In the genomic region with DNA sequence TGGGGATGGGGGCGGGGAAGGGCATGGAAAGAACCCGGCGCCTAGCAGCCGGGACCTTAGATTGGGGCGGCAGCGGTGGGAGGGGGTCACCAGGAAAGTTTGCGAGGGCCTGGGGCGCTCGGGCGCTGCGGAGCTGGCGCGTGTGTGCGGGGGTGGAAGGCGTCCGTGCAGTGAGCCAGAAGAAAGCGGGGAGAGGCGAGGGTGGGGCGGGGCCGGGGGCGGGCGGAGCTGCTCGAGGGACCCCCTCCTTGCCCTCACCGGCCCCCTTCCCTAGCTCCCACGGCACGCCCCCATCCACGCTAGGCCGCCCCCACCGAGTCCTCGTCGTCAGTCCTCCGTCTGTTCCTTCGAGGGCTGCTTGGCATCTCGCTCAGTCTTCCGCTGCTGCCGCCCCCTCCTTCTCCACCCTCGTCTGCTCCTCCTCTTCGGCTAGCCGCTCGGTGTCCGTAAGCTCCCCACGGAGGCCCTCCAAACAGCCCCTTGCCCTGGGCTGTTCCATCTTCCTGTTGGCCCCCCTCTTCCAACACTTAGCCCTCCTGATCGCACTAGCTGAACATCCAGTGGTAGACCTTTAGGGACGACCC, we compare ENCODE assay signal across 8 mouse cellular contexts. TPM values are rescaled to one million over a fixed set of nuclear protein-coding genes. Genes with fewer than 3 reads are reported as not detected.
DNase-seq lines count a peak whose midpoint lies in the region; ATAC-seq and TF ChIP-seq lines count a peak whose summit lies in the region.

No protein-coding gene starts in this region.

- H3K9me3 ChIP-seq in forebrain, embryonic 11.5 days (ENCODE audit: control insufficient read depth, low read length) = no peaks in the 10 kb centered on the region
- H3K9me3 ChIP-seq in heart, embryonic 16.5 days (replicated peaks; ENCODE audit: control insufficient read depth, low read length) = no peaks in the 10 kb centered on the region
- H3K9me3 ChIP-seq in liver, embryonic 15.5 days (replicated peaks) = no peaks in the 10 kb centered on the region
- no peaks in the 10 kb centered on the region for H3K9me3 ChIP-seq in neural tube, embryonic 11.5 days (ENCODE audit: control insufficient read depth, low read length)

- peak; percentile 74 for ATAC-seq in forebrain, embryonic 11.5 days (replicated peaks; ENCODE audit: low FRiP score)
- ATAC-seq in heart, embryonic 16.5 days (replicated peaks; ENCODE audit: extremely low read depth, insufficient read depth, low FRiP score) = peak; percentile 52
- peak; percentile 7 for ATAC-seq in liver, embryonic 15.5 days (ENCODE audit: insufficient read depth)
- ATAC-seq in neural tube, embryonic 11.5 days (ENCODE audit: insufficient read depth, low FRiP score, low TSS enrichment) = peak; percentile 76

- peak; percentile 75 for DNase-seq in CD4-positive, CD25-positive, alpha-beta regulatory T cell, adult 2 months (ENCODE audit: low read depth, low spot score)
- peak; percentile 86 for DNase-seq in brain, embryonic 14.5 days (ENCODE audit: low read depth)
- peak; percentile 86 for DNase-seq in forebrain, embryonic 11.5 days (ENCODE audit: low spot score)
- peak; percentile 63 to 81 for DNase-seq in kidney, postnatal 25 days
- peak; percentile 74 for DNase-seq in neural tube, embryonic 11.5 days (ENCODE audit: low spot score)

- no peak for TF ChIP-seq CTCF in brain, embryonic 14.5 days (IDR thresholded peaks at IDR 0.05; ENCODE audit: borderline replicate concordance, extremely low read depth, insufficient read depth, insufficient read length)
- no peak for TF ChIP-seq CTCF in testis, adult 2 months (IDR thresholded peaks at IDR 0.05; ENCODE audit: control insufficient read depth, insufficient read depth, insufficient replicate concordance, low read depth, low read length)

- H3K4me1 ChIP-seq in forebrain, embryonic 11.5 days (replicated peaks; ENCODE audit: control insufficient read depth, insufficient read depth, low read length) = peaks cover 28% of the 10 kb centered on the region
- H3K4me1 ChIP-seq in heart, embryonic 16.5 days (ENCODE audit: control insufficient read depth, insufficient read depth, low read length) = peaks cover 10% of the 10 kb centered on the region
- H3K4me1 ChIP-seq in liver, embryonic 15.5 days (replicated peaks) = peaks cover 47% of the 10 kb centered on the region
- peaks cover 25% of the 10 kb centered on the region for H3K4me1 ChIP-seq in neural tube, embryonic 11.5 days (ENCODE audit: control insufficient read depth, insufficient read depth, low read length)
- peaks cover 10% of the 10 kb centered on the region for H3K4me1 ChIP-seq in testis, adult 2 months (ENCODE audit: control insufficient read depth, insufficient read depth, low read length)

- H3K4me2 ChIP-seq in forebrain, embryonic 11.5 days (ENCODE audit: low read depth, low read length, severe bottlenecking) = peak overlapping the region; percentile 60
- H3K4me2 ChIP-seq in heart, embryonic 16.5 days (ENCODE audit: low read depth, low read length) = peak overlapping the region; percentile 80
- peak overlapping the region; percentile 96 for H3K4me2 ChIP-seq in liver, embryonic 15.5 days
- peak overlapping the region; percentile 69 for H3K4me2 ChIP-seq in neural tube, embryonic 11.5 days (ENCODE audit: low read depth)

- H3K9ac ChIP-seq in forebrain, embryonic 11.5 days (ENCODE audit: low read length) = peak overlapping the region; percentile 66
- H3K9ac ChIP-seq in heart, embryonic 16.5 days (ENCODE audit: low read length) = peak overlapping the region; percentile 81
- H3K9ac ChIP-seq in liver, embryonic 15.5 days = peak overlapping the region; percentile 60
- H3K9ac ChIP-seq in neural tube, embryonic 11.5 days (ENCODE audit: low read length) = peak overlapping the region; percentile 69

- peaks cover 6% of the 10 kb centered on the region for H3K36me3 ChIP-seq in forebrain, embryonic 11.5 days (ENCODE audit: control insufficient read depth, insufficient read depth, low read length)
- peaks cover 33% of the 10 kb centered on the region for H3K36me3 ChIP-seq in heart, embryonic 16.5 days (ENCODE audit: control insufficient read depth, insufficient read depth)
- H3K36me3 ChIP-seq in liver, embryonic 15.5 days (replicated peaks) = peaks cover 45% of the 10 kb centered on the region
- peaks cover 12% of the 10 kb centered on the region for H3K36me3 ChIP-seq in neural tube, embryonic 11.5 days (ENCODE audit: control insufficient read depth, insufficient read depth, low read length)
- H3K36me3 ChIP-seq in testis, adult 2 months (ENCODE audit: control insufficient read depth, insufficient read depth, low read length) = no peaks in the 10 kb centered on the region; the same call in 1 of the 2 replicates

- H3K27me3 ChIP-seq in forebrain, embryonic 11.5 days (ENCODE audit: control insufficient read depth, insufficient read depth, low read length) = no peaks in the 10 kb centered on the region
- no peaks in the 10 kb centered on the region for H3K27me3 ChIP-seq in heart, embryonic 16.5 days (ENCODE audit: control insufficient read depth, insufficient read depth, low read length)
- peaks cover 41% of the 10 kb centered on the region for H3K27me3 ChIP-seq in liver, embryonic 15.5 days
- no peaks in the 10 kb centered on the region for H3K27me3 ChIP-seq in neural tube, embryonic 11.5 days (ENCODE audit: control insufficient read depth, insufficient read depth, low read length)
- no peaks in the 10 kb centered on the region for H3K27me3 ChIP-seq in testis, adult 2 months (ENCODE audit: control insufficient read depth, insufficient read depth, low read length)

- H3K27ac ChIP-seq in forebrain, embryonic 11.5 days (ENCODE audit: low read depth, low read length) = peak overlapping the region; percentile 75
- peak overlapping the region; percentile 92 for H3K27ac ChIP-seq in heart, embryonic 16.5 days (ENCODE audit: low read length)
- peak overlapping the region; percentile 67 for H3K27ac ChIP-seq in liver, embryonic 15.5 days (replicated peaks)
- peak overlapping the region; percentile 85 for H3K27ac ChIP-seq in neural tube, embryonic 11.5 days (ENCODE audit: low read depth, low read length)
- H3K27ac ChIP-seq in testis, adult 2 months (ENCODE audit: control insufficient read depth, insufficient read depth, low read depth, low read length) = peak overlapping the region; percentile 76

- TF ChIP-seq POLR2A in brain, embryonic 14.5 days (IDR thresholded peaks at IDR 0.05; ENCODE audit: borderline replicate concordance, extremely low read depth, insufficient read depth, insufficient read length, poor library complexity, severe bottlenecking) = no peak
- 0 out of 2 replicates have a peak, but pooled peaks have one; percentile 18 for TF ChIP-seq POLR2A in testis, adult 2 months (IDR thresholded peaks at IDR 0.05; ENCODE audit: control insufficient read depth, low read depth, low read length)

- WGBS in forebrain, embryonic 11.5 days = under 1% methylated on average over 24 of the region's 44 CpGs
- 0% methylated on average over 23 of the region's 44 CpGs for WGBS in heart, embryonic 16.5 days
- WGBS in liver, embryonic 15.5 days (ENCODE audit: insufficient replicate concordance) = 2% methylated on average over 29 of the region's 44 CpGs
- WGBS in neural tube, embryonic 11.5 days = 0% methylated on average over 31 of the region's 44 CpGs

- H3K4me3 ChIP-seq in forebrain, embryonic 11.5 days (ENCODE audit: low read depth, low read length) = peak overlapping the region; percentile 66
- H3K4me3 ChIP-seq in heart, embryonic 16.5 days (ENCODE audit: low read length) = peak overlapping the region; percentile 81
- peak overlapping the region; percentile 64 for H3K4me3 ChIP-seq in liver, embryonic 15.5 days (replicated peaks)
- peak overlapping the region; percentile 76 for H3K4me3 ChIP-seq in neural tube, embryonic 11.5 days (ENCODE audit: low read depth, low read length)
- peak overlapping the region; percentile 86 for H3K4me3 ChIP-seq in testis, adult 2 months (ENCODE audit: control insufficient read depth, low read depth, low read length)

RNA-seq across cellular contexts. Expression of gene Tnks1bp1, which starts 0.4 kb away (rescaled TPM):
- polyA plus RNA-seq in brain, embryonic 14.5 days (2012; rRNA removed) = 44.0 and 57.0 TPM in 2 replicates
- polyA plus RNA-seq in forebrain, embryonic 11.5 days (2014; fragmentation: Nextera tagmentation; extraction: Ambion mirVana) = 10.0 and 10.2 TPM in 2 replicates
- polyA plus RNA-seq in heart, embryonic 16.5 days (2015; fragmentation: Nextera tagmentation; extraction: Ambion mirVana) = 23.6 and 32.3 TPM in 2 replicates
- polyA plus RNA-seq in liver, embryonic 15.5 days (2015; fragmentation: Nextera tagmentation; extraction: Ambion mirVana) = 4.8 and 5.1 TPM in 2 replicates
- polyA plus RNA-seq in neural tube, embryonic 11.5 days (2014; fragmentation: Nextera tagmentation; extraction: Ambion mirVana) = 5.8 and 7.9 TPM in 2 replicates
- polyA plus RNA-seq in testis, adult 2 months (2012; rRNA removed) = 7.4 and 8.4 TPM in 2 replicates

RNA-seq across cellular contexts. Expression of gene P2rx3, which starts 11.0 kb away (rescaled TPM):
- 2.1 and 6.1 TPM in 2 replicates for polyA plus RNA-seq in brain, embryonic 14.5 days (2012; rRNA removed)
- polyA plus RNA-seq in forebrain, embryonic 11.5 days (2014; fragmentation: Nextera tagmentation; extraction: Ambion mirVana) = 1.6 and 1.9 TPM in 2 replicates
- polyA plus RNA-seq in heart, embryonic 16.5 days (2015; fragmentation: Nextera tagmentation; extraction: Ambion mirVana) = 0.60 and 0.79 TPM in 2 replicates
- 0.25 and 0.30 TPM in 2 replicates for polyA plus RNA-seq in liver, embryonic 15.5 days (2015; fragmentation: Nextera tagmentation; extraction: Ambion mirVana)
- 10.9 and 15.7 TPM in 2 replicates for polyA plus RNA-seq in neural tube, embryonic 11.5 days (2014; fragmentation: Nextera tagmentation; extraction: Ambion mirVana)
- 86.4 and 103 TPM in 2 replicates for polyA plus RNA-seq in testis, adult 2 months (2012; rRNA removed)

RNA-seq across cellular contexts. Expression of gene Ssrp1, which starts 11.2 kb away (rescaled TPM):
- polyA plus RNA-seq in brain, embryonic 14.5 days (2012; rRNA removed) = 191 and 223 TPM in 2 replicates
- 375 and 413 TPM in 2 replicates for polyA plus RNA-seq in forebrain, embryonic 11.5 days (2014; fragmentation: Nextera tagmentation; extraction: Ambion mirVana)
- 136 and 148 TPM in 2 replicates for polyA plus RNA-seq in heart, embryonic 16.5 days (2015; fragmentation: Nextera tagmentation; extraction: Ambion mirVana)
- 145 and 148 TPM in 2 replicates for polyA plus RNA-seq in liver, embryonic 15.5 days (2015; fragmentation: Nextera tagmentation; extraction: Ambion mirVana)
- polyA plus RNA-seq in neural tube, embryonic 11.5 days (2014; fragmentation: Nextera tagmentation; extraction: Ambion mirVana) = 346 and 359 TPM in 2 replicates
- polyA plus RNA-seq in testis, adult 2 months (2012; rRNA removed) = 109 and 120 TPM in 2 replicates

Comparison
In these comparisons a context has a peak if more than half of its experiments do, and no peak if none do; other contexts are left out.
1. Peak in every context shown above with its lines: DNase-seq, ATAC-seq, H3K4me3 ChIP-seq and H3K27ac ChIP-seq.
2. ATAC-seq: peak in every context shown above with its lines; median percentile 76 in neural tube, embryonic 11.5 days; 74 in forebrain, embryonic 11.5 days; 52 in heart, embryonic 16.5 days; 7 in liver, embryonic 15.5 days.